Mouse (Mus musculus): ENCODE measurements around the gene Reep3. TPM values are rescaled to one million over a fixed set of nuclear protein-coding genes. Genes with fewer than 3 reads are reported as not detected.

Gene Reep3
- polyA plus RNA-seq, 1 experiment, result 14.7 TPM

GRCm38 (mm10) chr10:67097437-67098150 is 849 bp upstream of the Reep3 start:
- H3K27me3 ChIP-seq (ENCODE audit: control insufficient read depth, insufficient read depth, insufficient read length), result no peaks in the 10 kb centered on the region
- H3ac ChIP-seq (ENCODE audit: control insufficient read depth, insufficient read length, low read depth), result peak overlapping the region; percentile 70
- TF ChIP-seq FOSL1 (IDR thresholded peaks at IDR 0.05; ENCODE audit: insufficient read depth, low read length, poor library complexity, severe bottlenecking) (no peak), MYOG (IDR thresholded peaks at IDR 0.05; ENCODE audit: control insufficient read depth, extremely low read depth, insufficient read length) (no peak), MAX (IDR thresholded peaks at IDR 0.05) (no peak), MYOD1 (IDR thresholded peaks at IDR 0.05; ENCODE audit: control insufficient read depth, insufficient read length, low read depth) (no peak), CEBPB (IDR thresholded peaks at IDR 0.05; ENCODE audit: low read depth) (no peak), CTCF (IDR thresholded peaks at IDR 0.05; ENCODE audit: control insufficient read depth, insufficient read depth, insufficient read length) (no peak), USF1 (IDR thresholded peaks at IDR 0.05; ENCODE audit: low read depth) (no peak)

GRCm38 (mm10) chr10:67095798-67096620 is 736 bp downstream of the Reep3 start, which contains the start of gene Jmjd1c:
TSS of gene Jmjd1c (plus strand) at chr10:67096125.
- H3K36me3 ChIP-seq (ENCODE audit: control insufficient read depth, insufficient read depth), result peaks cover 6% of the 10 kb centered on the region
- TF ChIP-seq FOSL1 (IDR thresholded peaks at IDR 0.05; ENCODE audit: insufficient read depth, low read length, poor library complexity, severe bottlenecking) (no peak), MYOG (IDR thresholded peaks at IDR 0.05; ENCODE audit: control insufficient read depth, extremely low read depth, insufficient read length) (no peak), MAX (IDR thresholded peaks at IDR 0.05) (peak; percentile 89), USF1 (IDR thresholded peaks at IDR 0.05; ENCODE audit: low read depth) (peak; percentile 90), MYOD1 (IDR thresholded peaks at IDR 0.05; ENCODE audit: control insufficient read depth, insufficient read length, low read depth) (no peak), CEBPB (IDR thresholded peaks at IDR 0.05; ENCODE audit: low read depth) (no peak)
- H3ac ChIP-seq (ENCODE audit: control insufficient read depth, insufficient read length, low read depth), result peak within 1 kb of the TSS; percentile 99
- peaks cover 62% of the 10 kb centered on the region for H3K79me3 ChIP-seq (ENCODE audit: low read depth)
- peaks cover 95% of the 10 kb centered on the region for H3K79me2 ChIP-seq (ENCODE audit: control insufficient read depth, insufficient read depth)
- H3K4me3 ChIP-seq (ENCODE audit: insufficient read depth, poor library complexity, severe bottlenecking), result peak within 1 kb of the TSS; percentile 71
- no peaks in the 10 kb centered on the region for H3K27me3 ChIP-seq (ENCODE audit: control insufficient read depth, insufficient read depth, insufficient read length)

More at GRCm38 (mm10) chr10:67097437-67098150, 849 bp upstream of the Reep3 start:
- H3K79me2 ChIP-seq (ENCODE audit: control insufficient read depth, insufficient read depth), result peaks cover 98% of the 10 kb centered on the region
- H3K4me3 ChIP-seq (ENCODE audit: insufficient read depth, poor library complexity, severe bottlenecking), result peak overlapping the region; percentile 71
- peaks cover 10% of the 10 kb centered on the region for H3K36me3 ChIP-seq (ENCODE audit: control insufficient read depth, insufficient read depth)
- H3K79me3 ChIP-seq (ENCODE audit: low read depth), result peaks cover 70% of the 10 kb centered on the region

- Histone ChIP-seq H3K79me3 (ENCODE audit: low read depth) (peaks cover 58% of the 10 kb centered on the region), H3K4me3 (ENCODE audit: insufficient read depth, poor library complexity, severe bottlenecking) (no peak overlapping the region), H3K27me3 (ENCODE audit: control insufficient read depth, insufficient read depth, insufficient read length) (no peaks in the 10 kb centered on the region), H3ac (ENCODE audit: control insufficient read depth, insufficient read length, low read depth) (no peak overlapping the region), H3K79me2 (ENCODE audit: control insufficient read depth, insufficient read depth) (peaks cover 94% of the 10 kb centered on the region), H3K36me3 (ENCODE audit: control insufficient read depth, insufficient read depth) (peaks cover 6% of the 10 kb centered on the region)
- TF ChIP-seq MYOD1 (IDR thresholded peaks at IDR 0.05; ENCODE audit: control insufficient read depth, insufficient read length, low read depth), result no peak
- no peak for TF ChIP-seq MAX (IDR thresholded peaks at IDR 0.05)
- TF ChIP-seq FOSL1 (IDR thresholded peaks at IDR 0.05; ENCODE audit: insufficient read depth, low read length, poor library complexity, severe bottlenecking), result no peak
- no peak for TF ChIP-seq MYOG (IDR thresholded peaks at IDR 0.05; ENCODE audit: control insufficient read depth, extremely low read depth, insufficient read length)
- TF ChIP-seq USF1 (IDR thresholded peaks at IDR 0.05; ENCODE audit: low read depth), result no peak
- no peak for TF ChIP-seq CTCF (IDR thresholded peaks at IDR 0.05; ENCODE audit: control insufficient read depth, insufficient read depth, insufficient read length)
- no peak for TF ChIP-seq CEBPB (IDR thresholded peaks at IDR 0.05; ENCODE audit: low read depth)
These were observed 1.8 kb downstream of the Reep3 start for GRCm38 (mm10) chr10:67094922-67095321.

- Histone ChIP-seq H3K36me3 (ENCODE audit: control insufficient read depth, insufficient read depth) (peaks cover 6% of the 10 kb centered on the region), H3K79me2 (ENCODE audit: control insufficient read depth, insufficient read depth) (peaks cover 94% of the 10 kb centered on the region), H3K4me3 (ENCODE audit: insufficient read depth, poor library complexity, severe bottlenecking) (no peak overlapping the region), H3ac (ENCODE audit: control insufficient read depth, insufficient read length, low read depth) (no peak overlapping the region), H3K79me3 (ENCODE audit: low read depth) (peaks cover 48% of the 10 kb centered on the region), H3K27me3 (ENCODE audit: control insufficient read depth, insufficient read depth, insufficient read length) (no peaks in the 10 kb centered on the region)
- TF ChIP-seq MYOD1 (IDR thresholded peaks at IDR 0.05; ENCODE audit: control insufficient read depth, insufficient read length, low read depth) (no peak), CTCF (IDR thresholded peaks at IDR 0.05; ENCODE audit: control insufficient read depth, insufficient read depth, insufficient read length) (no peak), MYOG (IDR thresholded peaks at IDR 0.05; ENCODE audit: control insufficient read depth, extremely low read depth, insufficient read length) (no peak), CEBPB (IDR thresholded peaks at IDR 0.05; ENCODE audit: low read depth) (no peak), MAX (IDR thresholded peaks at IDR 0.05) (no peak), FOSL1 (IDR thresholded peaks at IDR 0.05; ENCODE audit: insufficient read depth, low read length, poor library complexity, severe bottlenecking) (no peak), USF1 (IDR thresholded peaks at IDR 0.05; ENCODE audit: low read depth) (no peak)
These were observed 6.1 kb downstream of the Reep3 start for GRCm38 (mm10) chr10:67090611-67091010.

- Histone ChIP-seq H3K79me2 (ENCODE audit: control insufficient read depth, insufficient read depth) (peaks cover 91% of the 10 kb centered on the region), H3K36me3 (ENCODE audit: control insufficient read depth, insufficient read depth) (peaks cover 2% of the 10 kb centered on the region), H3ac (ENCODE audit: control insufficient read depth, insufficient read length, low read depth) (no peak overlapping the region), H3K79me3 (ENCODE audit: low read depth) (peaks cover 40% of the 10 kb centered on the region), H3K27me3 (ENCODE audit: control insufficient read depth, insufficient read depth, insufficient read length) (no peaks in the 10 kb centered on the region), H3K4me3 (ENCODE audit: insufficient read depth, poor library complexity, severe bottlenecking) (no peak overlapping the region)
- TF ChIP-seq MYOG (IDR thresholded peaks at IDR 0.05; ENCODE audit: control insufficient read depth, extremely low read depth, insufficient read length) (no peak), FOSL1 (IDR thresholded peaks at IDR 0.05; ENCODE audit: insufficient read depth, low read length, poor library complexity, severe bottlenecking) (no peak), CTCF (IDR thresholded peaks at IDR 0.05; ENCODE audit: control insufficient read depth, insufficient read depth, insufficient read length) (no peak), USF1 (IDR thresholded peaks at IDR 0.05; ENCODE audit: low read depth) (no peak), MYOD1 (IDR thresholded peaks at IDR 0.05; ENCODE audit: control insufficient read depth, insufficient read length, low read depth) (no peak), MAX (IDR thresholded peaks at IDR 0.05) (no peak), CEBPB (IDR thresholded peaks at IDR 0.05; ENCODE audit: low read depth) (no peak)
These were observed 9.1 kb downstream of the Reep3 start for GRCm38 (mm10) chr10:67087447-67088226.
